Mouse (Mus musculus) heart, embryonic 13.5 days (tissue): ENCODE results near the gene Tle3. TPM values are rescaled to one million over a fixed set of nuclear protein-coding genes. Genes with fewer than 3 reads are reported as not detected.

Experiments
- ATAC-seq: fragments of 200-750 bp; cut with Nextera tagmentation; 2 replicates; pipeline ENCODE4 v1.8.0; 2017; ENCODE audit warnings: moderate TSS enrichment; ENCODE audit not compliant: insufficient number of reproducible peaks, low FRiP score, low TSS enrichment; ENCODE audit errors: extremely low read depth
- H3K27ac ChIP-seq: fragments of 300-500 bp; sonication (generic); replicated peaks from 2 replicates; pipeline ENCODE4 v1.5.1; 2015; ENCODE audit warnings: moderate library complexity, mild to moderate bottlenecking, inconsistent platforms
- H3K27me3 ChIP-seq: fragments of 300-500 bp; sonication (generic); replicated peaks from 2 replicates; pipeline ENCODE4 v1.6.1; 2015; ENCODE audit warnings: mild to moderate bottlenecking, inconsistent platforms
- H3K36me3 ChIP-seq: fragments of 300-500 bp; sonication (generic); 2 replicates; pipeline ENCODE4 v1.6.1; 2015; ENCODE audit warnings: mild to moderate bottlenecking, inconsistent platforms
- H3K4me1 ChIP-seq: fragments of 300-500 bp; sonication (generic); 2 replicates; pipeline ENCODE4 v1.6.1; 2015; ENCODE audit warnings: inconsistent platforms
- H3K4me2 ChIP-seq: fragments of 300-500 bp; sonication (generic); 2 replicates; pipeline ENCODE4 v1.6.1; 2015; ENCODE audit warnings: inconsistent platforms, mild to moderate bottlenecking, moderate library complexity
- H3K4me3 ChIP-seq: fragments of 300-500 bp; sonication (generic); 2 replicates; pipeline ENCODE4 v1.5.1; 2015; ENCODE audit warnings: moderate library complexity, mild to moderate bottlenecking, inconsistent platforms
- H3K9ac ChIP-seq: fragments of 300-500 bp; sonication (generic); 2 replicates; pipeline ENCODE4 v1.6.1; 2015; ENCODE audit warnings: inconsistent platforms, mild to moderate bottlenecking, moderate library complexity
- H3K9me3 ChIP-seq: fragments of 300-500 bp; sonication (generic); 2 replicates; pipeline ENCODE4 v1.6.1; 2016; ENCODE audit warnings: inconsistent platforms
- whole genome bisulfite sequencing: fragments of 180-500 bp; shearing (Covaris S2); methylation state at CpG from one replicate; pipeline ENCODE4 v1.1.7; 2015; ENCODE audit warnings: mixed read lengths; 5-methylcytosine and 5-hydroxymethylcytosine counted together
- polyA plus RNA-seq: library from polyadenylated mRNA; unstranded; fragments of >200 nt; fragmentation: Nextera tagmentation; extraction: Ambion mirVana; gene quantifications from 2 replicates; pipeline ENCODE4 v1.2.1, GENCODE M21; 2015

The Tle3 gene
- polyA plus RNA-seq, 1 experiment from 2014 or later, result 9.1 TPM

- H3K4me3 ChIP-seq, result no peak overlapping the region
- 82% methylated on average over 2 of the region's 2 CpGs for WGBS
- no peak for ATAC-seq
- peaks cover 42% of the 10 kb centered on the region for H3K36me3 ChIP-seq
- H3K4me2 ChIP-seq, result no peak overlapping the region
- no peak overlapping the region for H3K9ac ChIP-seq
- H3K9me3 ChIP-seq, result no peaks in the 10 kb centered on the region
- peaks cover 100% of the 10 kb centered on the region for H3K27me3 ChIP-seq
- peaks cover 63% of the 10 kb centered on the region for H3K4me1 ChIP-seq
- no peak overlapping the region for H3K27ac ChIP-seq
Measured at GRCm38 (mm10) chr9:61386314-61386713, 14.1 kb downstream of the Tle3 start.

- Histone ChIP-seq H3K36me3 (peaks cover 36% of the 10 kb centered on the region), H3K27ac (no peak overlapping the region), H3K4me3 (no peak overlapping the region), H3K9me3 (no peaks in the 10 kb centered on the region), H3K27me3 (peaks cover 100% of the 10 kb centered on the region), H3K4me2 (no peak overlapping the region), H3K4me1 (peaks cover 63% of the 10 kb centered on the region), H3K9ac (no peak overlapping the region)
- ATAC-seq, result no peak
- 85% methylated on average over 5 of the region's 5 CpGs for WGBS
Measured at GRCm38 (mm10) chr9:61387797-61388196, 15.6 kb downstream of the Tle3 start.

GRCm38 (mm10) chr9:61388214-61388613, 16.0 kb downstream of the Tle3 start:
- 80% methylated on average over 12 of the region's 12 CpGs for WGBS
- Histone ChIP-seq H3K4me1 (peaks cover 62% of the 10 kb centered on the region), H3K36me3 (peaks cover 38% of the 10 kb centered on the region), H3K4me2 (no peak overlapping the region), H3K4me3 (no peak overlapping the region), H3K27me3 (peaks cover 100% of the 10 kb centered on the region), H3K9ac (no peak overlapping the region), H3K9me3 (no peaks in the 10 kb centered on the region), H3K27ac (no peak overlapping the region)
- ATAC-seq, result no peak

GRCm38 (mm10) chr9:61388689-61389403, 16.7 kb downstream of the Tle3 start:
- no peak overlapping the region for H3K4me3 ChIP-seq
- H3K36me3 ChIP-seq, result peaks cover 44% of the 10 kb centered on the region
- no peaks in the 10 kb centered on the region for H3K9me3 ChIP-seq
- WGBS, result 62% methylated on average over 14 of the region's 14 CpGs
- peaks cover 100% of the 10 kb centered on the region for H3K27me3 ChIP-seq
- H3K27ac ChIP-seq, result no peak overlapping the region
- H3K4me1 ChIP-seq, result peaks cover 62% of the 10 kb centered on the region
- H3K4me2 ChIP-seq, result no peak overlapping the region
- H3K9ac ChIP-seq, result no peak overlapping the region
- ATAC-seq, result no peak

- 72% methylated on average over 7 of the region's 7 CpGs for WGBS
- peaks cover 100% of the 10 kb centered on the region for H3K27me3 ChIP-seq
- H3K4me3 ChIP-seq, result no peak overlapping the region
- H3K27ac ChIP-seq, result no peak overlapping the region
- peaks cover 59% of the 10 kb centered on the region for H3K4me1 ChIP-seq
- H3K9ac ChIP-seq, result no peak overlapping the region
- no peak overlapping the region for H3K4me2 ChIP-seq
- H3K9me3 ChIP-seq, result no peaks in the 10 kb centered on the region
- peaks cover 46% of the 10 kb centered on the region for H3K36me3 ChIP-seq
- no peak for ATAC-seq
Measured at GRCm38 (mm10) chr9:61389404-61389701, 17.2 kb downstream of the Tle3 start.

- H3K4me2 ChIP-seq, result no peak overlapping the region
- peaks cover 100% of the 10 kb centered on the region for H3K27me3 ChIP-seq
- no peaks in the 10 kb centered on the region for H3K9me3 ChIP-seq
- H3K4me3 ChIP-seq, result no peak overlapping the region
- ATAC-seq, result no peak
- 62% methylated on average over 5 of the region's 5 CpGs for WGBS
- H3K27ac ChIP-seq, result no peak overlapping the region
- H3K9ac ChIP-seq, result no peak overlapping the region
- peaks cover 55% of the 10 kb centered on the region for H3K4me1 ChIP-seq
- peaks cover 58% of the 10 kb centered on the region for H3K36me3 ChIP-seq
Measured at GRCm38 (mm10) chr9:61391570-61392337, 19.6 kb downstream of the Tle3 start.

- Histone ChIP-seq H3K4me2 (no peak overlapping the region), H3K4me3 (no peak overlapping the region), H3K36me3 (peaks cover 53% of the 10 kb centered on the region), H3K27ac (no peak overlapping the region), H3K27me3 (peaks cover 100% of the 10 kb centered on the region), H3K9ac (no peak overlapping the region), H3K4me1 (peaks cover 60% of the 10 kb centered on the region), H3K9me3 (no peaks in the 10 kb centered on the region)
- 48% methylated on average over 6 of the region's 6 CpGs for WGBS
- no peak for ATAC-seq
Measured at GRCm38 (mm10) chr9:61392338-61392620, 20.1 kb downstream of the Tle3 start.

- ATAC-seq, result no peak
- H3K27me3 ChIP-seq, result peaks cover 100% of the 10 kb centered on the region
- H3K4me3 ChIP-seq, result no peak overlapping the region
- H3K4me2 ChIP-seq, result no peak overlapping the region
- H3K36me3 ChIP-seq, result peaks cover 51% of the 10 kb centered on the region
- no peaks in the 10 kb centered on the region for H3K9me3 ChIP-seq
- peaks cover 62% of the 10 kb centered on the region for H3K4me1 ChIP-seq
- no peak overlapping the region for H3K9ac ChIP-seq
- H3K27ac ChIP-seq, result no peak overlapping the region
- WGBS, result 86% methylated on average over 6 of the region's 6 CpGs
Measured at GRCm38 (mm10) chr9:61393161-61393560, 21.0 kb downstream of the Tle3 start.

- Histone ChIP-seq H3K4me3 (no peak overlapping the region), H3K9ac (no peak overlapping the region), H3K36me3 (peaks cover 57% of the 10 kb centered on the region), H3K4me2 (no peak overlapping the region), H3K9me3 (no peaks in the 10 kb centered on the region), H3K27me3 (peaks cover 100% of the 10 kb centered on the region), H3K27ac (no peak overlapping the region), H3K4me1 (peaks cover 55% of the 10 kb centered on the region)
- 93% methylated on average over 5 of the region's 5 CpGs for WGBS
- no peak for ATAC-seq
Measured at GRCm38 (mm10) chr9:61393847-61394246, 21.7 kb downstream of the Tle3 start.

- H3K4me3 ChIP-seq, result no peak overlapping the region
- no peak overlapping the region for H3K4me2 ChIP-seq
- H3K4me1 ChIP-seq, result peaks cover 43% of the 10 kb centered on the region
- no peak for ATAC-seq
- H3K27ac ChIP-seq, result no peak overlapping the region
- no peak overlapping the region for H3K9ac ChIP-seq
- 88% methylated on average over 3 of the region's 3 CpGs for WGBS
- H3K36me3 ChIP-seq, result peaks cover 66% of the 10 kb centered on the region
- peaks cover 99% of the 10 kb centered on the region for H3K27me3 ChIP-seq
- H3K9me3 ChIP-seq, result no peaks in the 10 kb centered on the region
Measured at GRCm38 (mm10) chr9:61395071-61395470, 22.9 kb downstream of the Tle3 start.

GRCm38 (mm10) chr9:61396474-61396873, 24.3 kb downstream of the Tle3 start:
- peaks cover 99% of the 10 kb centered on the region for H3K27me3 ChIP-seq
- peaks cover 40% of the 10 kb centered on the region for H3K4me1 ChIP-seq
- H3K36me3 ChIP-seq, result peaks cover 64% of the 10 kb centered on the region
- no peak overlapping the region for H3K27ac ChIP-seq
- no peak for ATAC-seq
- no peak overlapping the region for H3K4me3 ChIP-seq
- H3K4me2 ChIP-seq, result no peak overlapping the region
- no peak overlapping the region for H3K9ac ChIP-seq
- 51% methylated on average over 13 of the region's 13 CpGs for WGBS
- H3K9me3 ChIP-seq, result no peaks in the 10 kb centered on the region

GRCm38 (mm10) chr9:61397130-61397529, 25.0 kb downstream of the Tle3 start:
- Histone ChIP-seq H3K4me2 (no peak overlapping the region), H3K9me3 (no peaks in the 10 kb centered on the region), H3K27me3 (peaks cover 99% of the 10 kb centered on the region), H3K9ac (no peak overlapping the region), H3K4me1 (peaks cover 33% of the 10 kb centered on the region), H3K4me3 (no peak overlapping the region), H3K36me3 (peaks cover 70% of the 10 kb centered on the region), H3K27ac (no peak overlapping the region)
- WGBS, result 49% methylated on average over 4 of the region's 4 CpGs
- no peak for ATAC-seq
